Mouse (Mus musculus): ENCODE data around the gene Limch1. TPM values are rescaled to one million over a fixed set of nuclear protein-coding genes. Genes with fewer than 3 reads are reported as not detected.

Gene Limch1
- polyA plus RNA-seq, 1 experiment from 2014 or later = not detected

DNA sequence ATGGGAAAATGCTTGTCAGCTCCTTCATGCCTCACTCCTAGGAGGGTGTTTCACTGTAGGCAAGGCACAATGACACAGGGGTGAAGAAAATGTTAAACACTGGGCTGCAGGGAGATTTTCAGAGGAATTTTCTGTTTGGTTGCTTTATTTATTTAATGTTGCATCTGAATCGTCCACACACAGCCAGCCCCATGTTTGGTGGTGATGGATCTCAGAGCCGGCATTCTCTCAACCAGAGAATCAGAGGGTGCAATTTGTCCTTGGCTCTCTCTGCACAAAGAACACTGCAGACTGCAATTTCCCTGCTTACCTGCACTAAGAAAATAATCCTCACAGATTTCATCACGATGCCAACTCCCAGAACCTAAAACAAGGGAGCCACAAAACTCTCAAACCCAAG is 357.4 kb downstream of the Limch1 start:
- Histone ChIP-seq H3K4me3 (ENCODE audit: inconsistent target) (no peak overlapping the region), H3K27ac (no peak overlapping the region), H3K36me3 (ENCODE audit: inconsistent target) (no peaks in the 10 kb centered on the region), H3K79me2 (ENCODE audit: inconsistent target) (no peaks in the 10 kb centered on the region)
- WGBS (ENCODE audit: missing documents) = 14% methylated on average over 3 of the region's 3 CpGs

DNA sequence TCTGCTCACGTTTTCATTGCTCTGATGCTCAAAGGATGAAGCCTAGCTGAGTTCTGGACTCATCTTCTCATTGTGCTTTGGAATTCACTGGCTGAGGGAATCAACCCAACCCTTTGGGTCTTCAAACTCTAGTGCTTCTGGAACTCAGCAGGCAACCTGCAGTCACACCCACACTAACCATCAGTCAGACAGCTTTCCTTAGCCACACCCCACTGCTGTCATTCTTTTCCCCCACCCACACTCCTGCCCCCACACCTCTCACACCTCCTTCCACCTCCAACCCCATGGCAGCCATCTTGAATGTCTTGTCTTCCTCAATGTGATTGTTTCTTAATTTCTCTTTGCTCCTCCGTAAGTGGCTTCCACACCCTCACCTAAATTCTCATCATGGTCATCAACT is 360.6 kb downstream of the Limch1 start:
- H3K36me3 ChIP-seq (ENCODE audit: inconsistent target) = no peaks in the 10 kb centered on the region
- no peaks in the 10 kb centered on the region for H3K79me2 ChIP-seq (ENCODE audit: inconsistent target)
- WGBS (ENCODE audit: missing documents) = 95% methylated on average over 2 of the region's 2 CpGs

More for the DNA sequence above, 360.6 kb downstream of the Limch1 start:
- Histone ChIP-seq H3K4me3 (ENCODE audit: inconsistent target) (no peak overlapping the region), H3K27ac (no peak overlapping the region)

Other genes starting within 250 kb of the Limch1 start
- 5.8 to 10.8 TPM (median 7.8 TPM) in 3 replicates for gene Apbb2, start 127.0 kb upstream of the Limch1 start, polyA plus RNA-seq (2018)
- gene Uchl1, start 69.7 kb upstream of the Limch1 start, polyA plus RNA-seq (2018) = 0.52 to 0.73 TPM in 2 of 3 replicates, not detected in the other